Mouse (Mus musculus): ENCODE data around the gene Arhgef7. TPM values are rescaled to one million over a fixed set of nuclear protein-coding genes. Genes with fewer than 3 reads are reported as not detected.

Gene Arhgef7
- polyA plus RNA-seq (2014; fragmentation: Nextera tagmentation; extraction: Ambion mirVana) = 78.3 and 84.0 TPM in 2 replicates

DNA sequence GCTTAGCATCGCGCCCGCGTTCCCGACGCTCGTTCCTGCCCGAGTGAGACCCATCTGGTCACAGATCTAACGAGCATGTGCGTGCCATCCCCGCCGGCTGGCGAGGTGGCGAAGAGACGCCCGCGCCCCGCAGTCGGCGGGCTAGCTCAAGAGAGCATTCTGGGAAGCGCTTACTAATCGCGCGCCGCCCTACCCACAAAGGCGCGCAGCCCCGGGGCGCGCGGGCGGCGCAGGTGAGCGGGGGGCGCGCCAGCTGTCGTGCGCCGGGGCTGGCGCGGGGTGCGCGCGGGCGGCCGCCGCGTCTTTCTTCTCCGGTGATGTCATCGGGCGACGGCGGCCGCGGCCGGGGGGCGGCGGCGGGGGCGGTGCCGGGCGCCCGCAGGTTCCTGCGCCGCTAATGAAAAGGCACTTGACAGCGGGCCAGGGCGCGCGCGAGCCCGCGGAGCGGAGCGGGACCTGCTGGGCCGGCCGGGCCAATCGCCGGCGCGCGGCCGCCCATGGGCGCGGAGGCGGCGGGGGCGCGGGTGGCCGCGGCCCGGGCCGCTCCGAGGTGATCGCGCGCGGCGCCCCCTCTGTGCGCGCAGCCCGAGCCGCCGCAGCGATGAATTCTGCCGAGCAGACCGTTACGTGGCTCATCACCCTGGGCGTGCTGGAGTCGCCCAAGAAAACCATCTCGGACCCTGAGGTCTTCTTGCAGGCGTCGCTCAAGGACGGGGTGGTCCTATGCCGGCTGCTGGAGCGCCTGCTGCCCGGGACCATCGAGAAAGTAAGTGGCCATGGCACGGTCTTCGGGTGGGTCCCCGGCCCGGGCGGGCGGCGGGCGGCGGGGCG is at the start of gene Arhgef7:
Arhgef7 (plus strand) TSS at position 71 of the 831 bp plus-strand sequence.
- H3K27me3 ChIP-seq (ENCODE audit: control insufficient read depth, insufficient read depth, low read length) = 0 out of 2 replicates have a peak, but pooled peaks cover 3% of the 10 kb centered on the region
- WGBS = under 1% methylated on average over 116 of the region's 127 CpGs
- DNase-seq (peak; percentile 97), ATAC-seq (ENCODE audit: low FRiP score, low TSS enrichment) (peak; percentile 92)
- no peaks in the 10 kb centered on the region for H3K36me3 ChIP-seq (ENCODE audit: control insufficient read depth, insufficient read depth, low read length)
- peak within 1 kb of the TSS; percentile 76 for H3K4me3 ChIP-seq (replicated peaks; ENCODE audit: low read depth, low read length)
- H3K4me2 ChIP-seq (ENCODE audit: low read length) = peak within 1 kb of the TSS; percentile 74
- no peaks in the 10 kb centered on the region for H3K9me3 ChIP-seq (ENCODE audit: control insufficient read depth, low read length)
- H3K27ac ChIP-seq (replicated peaks; ENCODE audit: low read depth, low read length) = peak within 1 kb of the TSS; percentile 100
- peak within 1 kb of the TSS; percentile 98 for H3K9ac ChIP-seq (replicated peaks; ENCODE audit: low read length)
- peaks cover 22% of the 10 kb centered on the region for H3K4me1 ChIP-seq (ENCODE audit: control insufficient read depth, insufficient read depth, low read length)

DNA sequence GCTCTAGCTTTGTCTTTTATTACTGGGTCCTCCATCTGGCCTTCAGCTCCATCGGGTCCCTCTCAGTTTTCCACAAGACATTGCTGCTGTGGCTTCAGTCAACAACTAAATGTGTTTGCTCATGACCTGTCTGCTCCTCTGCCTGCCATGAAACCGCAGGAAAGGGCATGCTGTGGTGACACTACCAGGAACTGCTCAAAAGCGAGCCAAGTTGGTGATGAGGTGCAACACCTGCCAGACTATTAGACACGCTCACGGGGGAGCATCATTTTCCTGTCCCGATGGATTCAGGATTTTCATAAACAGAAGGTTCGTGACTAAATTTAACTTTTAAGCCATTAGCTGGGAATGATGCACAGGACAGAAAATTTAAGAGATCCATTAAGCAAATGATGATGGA is 43.0 kb upstream of the Arhgef7 start:
- no peaks in the 10 kb centered on the region for H3K36me3 ChIP-seq (ENCODE audit: control insufficient read depth, insufficient read depth, low read length)
- H3K27me3 ChIP-seq (ENCODE audit: control insufficient read depth, insufficient read depth, low read length) = no peaks in the 10 kb centered on the region
- H3K4me2 ChIP-seq (ENCODE audit: low read length) = no peak overlapping the region
- H3K4me3 ChIP-seq (replicated peaks; ENCODE audit: low read depth, low read length) = no peak overlapping the region
- H3K9me3 ChIP-seq (ENCODE audit: control insufficient read depth, low read length) = no peaks in the 10 kb centered on the region
- no peak overlapping the region for H3K9ac ChIP-seq (replicated peaks; ENCODE audit: low read length)
- H3K4me1 ChIP-seq (ENCODE audit: control insufficient read depth, insufficient read depth, low read length) = no peaks in the 10 kb centered on the region
- ATAC-seq (ENCODE audit: low FRiP score, low TSS enrichment) (no peak), DNase-seq (no peak)
- 90% methylated on average over 7 of the region's 7 CpGs for WGBS
- H3K27ac ChIP-seq (replicated peaks; ENCODE audit: low read depth, low read length) = no peak overlapping the region

DNA sequence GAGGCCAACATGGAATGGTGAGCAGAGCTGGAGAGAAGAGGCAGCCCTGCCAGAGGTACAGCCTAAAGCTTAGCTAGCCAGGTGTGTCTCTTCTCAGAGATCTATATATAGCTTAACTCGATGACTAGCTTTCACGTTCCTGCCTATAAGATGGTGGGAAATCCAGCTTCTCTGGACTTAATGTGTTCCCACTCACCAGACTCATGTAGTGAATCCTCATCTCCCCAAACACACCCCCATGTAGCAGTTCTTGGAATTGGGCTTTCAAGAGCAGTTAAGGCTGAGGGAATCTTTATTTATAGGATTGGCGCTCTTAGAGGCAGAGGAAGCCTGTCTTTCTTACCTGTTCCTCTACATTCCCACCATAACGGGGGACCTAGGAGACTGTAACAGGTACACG is 40.3 kb upstream of the Arhgef7 start:
- Histone ChIP-seq H3K9ac (replicated peaks; ENCODE audit: low read length) (no peak overlapping the region), H3K4me1 (ENCODE audit: control insufficient read depth, insufficient read depth, low read length) (no peaks in the 10 kb centered on the region), H3K27ac (replicated peaks; ENCODE audit: low read depth, low read length) (no peak overlapping the region), H3K36me3 (ENCODE audit: control insufficient read depth, insufficient read depth, low read length) (no peaks in the 10 kb centered on the region), H3K4me3 (replicated peaks; ENCODE audit: low read depth, low read length) (no peak overlapping the region), H3K9me3 (ENCODE audit: control insufficient read depth, low read length) (no peaks in the 10 kb centered on the region), H3K27me3 (ENCODE audit: control insufficient read depth, insufficient read depth, low read length) (no peaks in the 10 kb centered on the region), H3K4me2 (ENCODE audit: low read length) (no peak overlapping the region)
- no peak for ATAC-seq (ENCODE audit: low FRiP score, low TSS enrichment)
- 95% methylated on average over 5 of the region's 5 CpGs for WGBS
- DNase-seq = no peak

DNA sequence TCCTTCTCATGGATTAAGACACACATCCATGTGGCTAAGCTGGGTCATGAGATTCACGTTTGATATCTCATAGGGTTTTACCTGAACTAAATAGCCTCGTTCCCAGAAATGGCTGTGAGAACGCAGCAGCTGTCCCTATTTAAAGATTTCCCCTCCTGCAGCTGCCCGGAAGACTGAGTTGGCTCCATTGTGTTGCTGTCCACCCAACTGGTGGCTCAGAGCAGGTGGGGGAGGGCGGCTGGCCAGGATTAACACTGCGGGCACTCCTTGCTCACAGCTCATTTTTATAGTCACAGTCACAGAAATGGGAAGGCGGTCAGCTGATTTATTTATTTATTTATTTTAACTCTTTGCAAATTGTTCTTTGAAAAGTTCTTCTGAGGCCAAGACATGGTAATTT is 37.6 kb upstream of the Arhgef7 start:
- Histone ChIP-seq H3K36me3 (ENCODE audit: control insufficient read depth, insufficient read depth, low read length) (no peaks in the 10 kb centered on the region), H3K9me3 (ENCODE audit: control insufficient read depth, low read length) (no peaks in the 10 kb centered on the region), H3K27me3 (ENCODE audit: control insufficient read depth, insufficient read depth, low read length) (no peaks in the 10 kb centered on the region), H3K27ac (replicated peaks; ENCODE audit: low read depth, low read length) (no peak overlapping the region), H3K4me3 (replicated peaks; ENCODE audit: low read depth, low read length) (no peak overlapping the region), H3K4me1 (ENCODE audit: control insufficient read depth, insufficient read depth, low read length) (no peaks in the 10 kb centered on the region), H3K9ac (replicated peaks; ENCODE audit: low read length) (no peak overlapping the region), H3K4me2 (ENCODE audit: low read length) (no peak overlapping the region)
- ATAC-seq (ENCODE audit: low FRiP score, low TSS enrichment) = no peak
- 28% methylated on average over 7 of the region's 7 CpGs for WGBS
- no peak for DNase-seq

DNA sequence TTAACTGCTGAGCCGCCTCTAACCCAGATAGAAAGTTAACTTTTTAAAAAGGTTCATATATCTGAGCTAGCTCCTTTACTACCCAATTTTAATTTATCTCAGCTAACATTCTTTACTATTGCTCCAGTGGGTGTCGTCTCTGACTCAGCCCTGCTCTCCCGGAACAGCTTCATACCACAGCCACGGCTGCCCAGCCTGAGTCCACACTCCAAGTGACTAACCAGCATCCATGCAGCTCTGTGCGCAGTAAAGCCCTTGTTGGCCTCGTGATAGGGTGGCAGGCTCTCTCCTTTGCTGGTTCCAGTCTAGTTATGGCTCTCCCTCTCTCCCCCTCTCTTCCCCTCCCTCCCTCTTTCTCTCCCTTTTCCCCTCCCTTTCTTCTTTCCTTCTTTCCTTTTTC is 36.2 kb upstream of the Arhgef7 start:
- Histone ChIP-seq H3K27ac (replicated peaks; ENCODE audit: low read depth, low read length) (no peak overlapping the region), H3K27me3 (ENCODE audit: control insufficient read depth, insufficient read depth, low read length) (no peaks in the 10 kb centered on the region), H3K4me2 (ENCODE audit: low read length) (no peak overlapping the region), H3K9ac (replicated peaks; ENCODE audit: low read length) (no peak overlapping the region), H3K4me1 (ENCODE audit: control insufficient read depth, insufficient read depth, low read length) (no peaks in the 10 kb centered on the region), H3K9me3 (ENCODE audit: control insufficient read depth, low read length) (no peaks in the 10 kb centered on the region), H3K36me3 (ENCODE audit: control insufficient read depth, insufficient read depth, low read length) (no peaks in the 10 kb centered on the region), H3K4me3 (replicated peaks; ENCODE audit: low read depth, low read length) (no peak overlapping the region)
- 89% methylated on average over 6 of the region's 6 CpGs for WGBS
- no peak for ATAC-seq (ENCODE audit: low FRiP score, low TSS enrichment)
- DNase-seq = no peak

DNA sequence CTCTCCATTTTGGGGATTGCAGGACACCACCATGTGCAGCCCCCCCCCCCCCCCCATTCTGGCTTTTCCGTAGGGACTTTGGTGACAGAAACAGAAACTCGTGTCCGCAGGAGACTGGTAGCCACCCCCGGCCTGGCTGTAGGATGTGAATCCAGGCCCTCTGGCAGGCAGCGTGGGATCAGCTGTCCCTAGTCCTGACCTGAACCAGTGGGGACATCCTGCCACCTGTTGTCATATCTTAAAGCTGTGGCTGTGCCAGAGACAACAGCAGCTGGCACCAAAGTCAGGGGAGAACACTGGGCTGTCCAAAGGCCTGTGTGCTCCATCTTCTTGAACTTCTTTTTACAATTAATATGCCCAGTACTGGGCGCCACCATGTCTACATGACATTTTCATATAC is 35.8 kb upstream of the Arhgef7 start:
- Histone ChIP-seq H3K27ac (replicated peaks; ENCODE audit: low read depth, low read length) (no peak overlapping the region), H3K4me2 (ENCODE audit: low read length) (no peak overlapping the region), H3K27me3 (ENCODE audit: control insufficient read depth, insufficient read depth, low read length) (no peaks in the 10 kb centered on the region), H3K9ac (replicated peaks; ENCODE audit: low read length) (no peak overlapping the region), H3K36me3 (ENCODE audit: control insufficient read depth, insufficient read depth, low read length) (no peaks in the 10 kb centered on the region), H3K4me1 (ENCODE audit: control insufficient read depth, insufficient read depth, low read length) (no peaks in the 10 kb centered on the region), H3K4me3 (replicated peaks; ENCODE audit: low read depth, low read length) (no peak overlapping the region), H3K9me3 (ENCODE audit: control insufficient read depth, low read length) (no peaks in the 10 kb centered on the region)
- no peak for DNase-seq
- 88% methylated on average over 6 of the region's 6 CpGs for WGBS
- no peak for ATAC-seq (ENCODE audit: low FRiP score, low TSS enrichment)

DNA sequence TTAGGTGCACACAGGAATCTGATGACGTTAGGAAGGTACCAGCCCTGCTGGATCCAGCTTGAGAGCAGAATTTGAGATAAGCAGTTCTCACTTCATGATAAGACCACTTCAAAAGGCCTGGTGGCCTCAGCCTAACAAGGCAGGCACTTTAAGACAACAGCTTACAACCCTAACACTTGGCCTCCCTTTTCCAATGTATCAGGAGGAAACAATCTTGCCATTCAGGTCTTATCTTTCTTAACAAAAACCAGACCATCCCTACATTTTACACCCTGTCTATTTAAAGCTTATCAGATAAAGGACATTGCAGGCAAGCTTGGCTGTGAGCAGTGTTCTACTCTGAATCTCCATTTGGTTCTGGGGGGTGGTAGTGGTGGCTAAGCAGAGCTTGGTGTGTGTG is 35.1 kb upstream of the Arhgef7 start:
- no peaks in the 10 kb centered on the region for H3K4me1 ChIP-seq (ENCODE audit: control insufficient read depth, insufficient read depth, low read length)
- no peaks in the 10 kb centered on the region for H3K27me3 ChIP-seq (ENCODE audit: control insufficient read depth, insufficient read depth, low read length)
- H3K9ac ChIP-seq (replicated peaks; ENCODE audit: low read length) = no peak overlapping the region
- ATAC-seq (ENCODE audit: low FRiP score, low TSS enrichment) (no peak), DNase-seq (no peak)
- WGBS = 82% methylated on average over 1 of the region's 1 CpGs
- H3K9me3 ChIP-seq (ENCODE audit: control insufficient read depth, low read length) = no peaks in the 10 kb centered on the region
- H3K36me3 ChIP-seq (ENCODE audit: control insufficient read depth, insufficient read depth, low read length) = no peaks in the 10 kb centered on the region
- no peak overlapping the region for H3K27ac ChIP-seq (replicated peaks; ENCODE audit: low read depth, low read length)
- H3K4me2 ChIP-seq (ENCODE audit: low read length) = no peak overlapping the region
- H3K4me3 ChIP-seq (replicated peaks; ENCODE audit: low read depth, low read length) = no peak overlapping the region

DNA sequence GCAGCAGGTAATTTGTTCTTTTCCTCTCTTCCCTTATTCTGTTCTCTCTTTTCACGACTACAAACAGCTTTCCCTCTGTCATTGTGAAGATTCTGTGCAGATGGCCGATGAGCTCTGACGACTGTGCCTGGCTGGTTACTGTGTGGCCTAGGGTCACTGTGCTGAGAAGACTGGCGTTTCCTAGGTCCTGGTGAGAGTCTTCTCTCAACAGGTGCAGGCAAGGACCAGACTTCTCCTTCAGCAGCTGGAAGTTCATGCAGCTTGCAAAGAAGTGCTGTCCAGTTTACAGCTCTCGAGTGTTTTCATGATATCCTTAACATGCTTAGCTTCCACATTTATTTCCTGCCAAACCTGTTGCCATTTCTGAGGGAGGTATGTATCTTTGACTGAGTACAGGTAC is 33.5 kb upstream of the Arhgef7 start:
- Histone ChIP-seq H3K4me2 (ENCODE audit: low read length) (no peak overlapping the region), H3K27me3 (ENCODE audit: control insufficient read depth, insufficient read depth, low read length) (no peaks in the 10 kb centered on the region), H3K9me3 (ENCODE audit: control insufficient read depth, low read length) (no peaks in the 10 kb centered on the region), H3K36me3 (ENCODE audit: control insufficient read depth, insufficient read depth, low read length) (no peaks in the 10 kb centered on the region), H3K4me3 (replicated peaks; ENCODE audit: low read depth, low read length) (no peak overlapping the region), H3K9ac (replicated peaks; ENCODE audit: low read length) (no peak overlapping the region), H3K4me1 (ENCODE audit: control insufficient read depth, insufficient read depth, low read length) (no peaks in the 10 kb centered on the region), H3K27ac (replicated peaks; ENCODE audit: low read depth, low read length) (no peak overlapping the region)
- ATAC-seq (ENCODE audit: low FRiP score, low TSS enrichment) (no peak), DNase-seq (no peak)
- WGBS = 82% methylated on average over 5 of the region's 5 CpGs

DNA sequence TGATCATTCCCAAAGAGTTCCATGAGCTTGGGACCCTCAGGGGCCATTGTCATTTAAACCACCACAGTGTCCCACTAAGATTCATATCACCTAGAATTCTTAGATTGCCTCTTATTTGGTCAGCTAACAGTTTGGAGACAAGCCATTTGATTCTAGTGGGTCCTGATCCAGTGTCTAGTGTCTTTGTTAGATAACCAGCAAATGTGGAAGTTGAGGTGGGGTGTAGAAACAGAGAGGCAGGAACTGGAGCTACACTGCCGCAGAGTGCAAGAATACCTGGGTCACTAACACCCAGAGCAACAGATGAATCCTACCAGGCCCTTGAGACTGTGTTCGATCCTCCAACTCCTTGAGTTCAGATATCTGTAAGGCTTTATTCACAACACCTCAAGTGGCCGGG is 31.3 kb upstream of the Arhgef7 start:
- Histone ChIP-seq H3K27ac (replicated peaks; ENCODE audit: low read depth, low read length) (no peak overlapping the region), H3K9me3 (ENCODE audit: control insufficient read depth, low read length) (no peaks in the 10 kb centered on the region), H3K4me3 (replicated peaks; ENCODE audit: low read depth, low read length) (no peak overlapping the region), H3K4me1 (ENCODE audit: control insufficient read depth, insufficient read depth, low read length) (no peaks in the 10 kb centered on the region), H3K36me3 (ENCODE audit: control insufficient read depth, insufficient read depth, low read length) (no peaks in the 10 kb centered on the region), H3K27me3 (ENCODE audit: control insufficient read depth, insufficient read depth, low read length) (peaks cover 5% of the 10 kb centered on the region; the same call in 1 of the 2 replicates), H3K4me2 (ENCODE audit: low read length) (no peak overlapping the region), H3K9ac (replicated peaks; ENCODE audit: low read length) (no peak overlapping the region)
- ATAC-seq (ENCODE audit: low FRiP score, low TSS enrichment) (no peak), DNase-seq (no peak)
- WGBS = 91% methylated on average over 3 of the region's 3 CpGs

Data from midbrain, embryonic 14.5 days (tissue).